Mouse (Mus musculus): ENCODE data around the gene Sp9. TPM values are rescaled to one million over a fixed set of nuclear protein-coding genes. Genes with fewer than 3 reads are reported as not detected.

Sp9 gene
- polyA plus RNA-seq, 1 experiment = 0.46 TPM

DNA sequence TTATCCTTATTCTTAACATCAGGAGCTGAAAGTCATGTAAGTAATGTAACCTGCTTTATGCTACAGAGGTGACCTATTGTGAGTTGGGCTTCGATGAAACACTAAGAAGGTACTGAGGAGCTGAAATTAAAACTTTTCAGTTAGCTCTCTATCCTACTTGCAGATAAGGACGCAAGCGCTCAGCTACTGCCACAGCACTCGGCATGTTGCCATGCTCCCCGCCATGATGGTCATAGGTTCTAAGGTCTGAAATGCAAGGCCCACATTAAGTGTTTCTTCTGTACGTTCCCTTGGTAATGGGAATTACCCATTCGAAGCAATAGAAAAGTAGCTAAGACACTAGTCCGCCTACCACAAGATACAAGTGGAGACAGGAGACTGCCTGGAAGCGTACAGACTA lies 31.0 kb downstream of the Sp9 start:
- no peak overlapping the region for H3K27ac ChIP-seq (ENCODE audit: insufficient read depth, low read length)
- no peak overlapping the region for H3K4me3 ChIP-seq (ENCODE audit: insufficient read depth, low read length)
- TF ChIP-seq CTCF (IDR thresholded peaks at IDR 0.05; ENCODE audit: borderline replicate concordance, insufficient read depth, low read length) = no peak
- TF ChIP-seq POLR2A (IDR thresholded peaks at IDR 0.05; ENCODE audit: low read depth, low read length) = no peak
- no peaks in the 10 kb centered on the region for H3K4me1 ChIP-seq (ENCODE audit: control insufficient read depth, insufficient read depth, low read length)

GRCm38 (mm10) chr2:73304506-73304905 lies 32.8 kb downstream of the Sp9 start:
- Histone ChIP-seq H3K4me1 (ENCODE audit: control insufficient read depth, insufficient read depth, low read length) (no peaks in the 10 kb centered on the region), H3K4me3 (ENCODE audit: insufficient read depth, low read length) (no peak overlapping the region), H3K27ac (ENCODE audit: insufficient read depth, low read length) (no peak overlapping the region)
- TF ChIP-seq POLR2A (IDR thresholded peaks at IDR 0.05; ENCODE audit: low read depth, low read length) (no peak), CTCF (IDR thresholded peaks at IDR 0.05; ENCODE audit: borderline replicate concordance, insufficient read depth, low read length) (no peak)

DNA sequence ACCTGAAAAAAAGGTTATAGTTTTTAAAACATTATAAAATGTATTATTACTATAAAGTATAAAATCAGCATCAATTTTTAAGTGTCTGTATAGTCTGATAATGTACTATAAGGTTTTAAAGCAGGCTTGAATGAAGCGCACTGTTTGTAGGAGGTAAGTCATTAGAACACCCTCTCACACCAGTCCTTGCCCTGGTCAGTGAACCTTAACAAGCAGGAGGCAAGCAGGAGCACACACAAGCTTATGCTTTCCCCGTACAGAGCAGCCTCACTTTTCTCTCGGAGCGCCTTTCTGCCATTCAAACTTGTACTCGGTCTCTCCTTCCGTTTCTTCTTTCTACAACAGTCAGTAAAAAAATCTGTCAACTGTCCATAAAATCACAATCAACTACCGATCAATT lies 34.3 kb downstream of the Sp9 start:
- Histone ChIP-seq H3K4me3 (ENCODE audit: insufficient read depth, low read length) (no peak overlapping the region), H3K4me1 (ENCODE audit: control insufficient read depth, insufficient read depth, low read length) (no peaks in the 10 kb centered on the region), H3K27ac (ENCODE audit: insufficient read depth, low read length) (no peak overlapping the region)
- TF ChIP-seq CTCF (IDR thresholded peaks at IDR 0.05; ENCODE audit: borderline replicate concordance, insufficient read depth, low read length) (no peak), POLR2A (IDR thresholded peaks at IDR 0.05; ENCODE audit: low read depth, low read length) (no peak)

DNA sequence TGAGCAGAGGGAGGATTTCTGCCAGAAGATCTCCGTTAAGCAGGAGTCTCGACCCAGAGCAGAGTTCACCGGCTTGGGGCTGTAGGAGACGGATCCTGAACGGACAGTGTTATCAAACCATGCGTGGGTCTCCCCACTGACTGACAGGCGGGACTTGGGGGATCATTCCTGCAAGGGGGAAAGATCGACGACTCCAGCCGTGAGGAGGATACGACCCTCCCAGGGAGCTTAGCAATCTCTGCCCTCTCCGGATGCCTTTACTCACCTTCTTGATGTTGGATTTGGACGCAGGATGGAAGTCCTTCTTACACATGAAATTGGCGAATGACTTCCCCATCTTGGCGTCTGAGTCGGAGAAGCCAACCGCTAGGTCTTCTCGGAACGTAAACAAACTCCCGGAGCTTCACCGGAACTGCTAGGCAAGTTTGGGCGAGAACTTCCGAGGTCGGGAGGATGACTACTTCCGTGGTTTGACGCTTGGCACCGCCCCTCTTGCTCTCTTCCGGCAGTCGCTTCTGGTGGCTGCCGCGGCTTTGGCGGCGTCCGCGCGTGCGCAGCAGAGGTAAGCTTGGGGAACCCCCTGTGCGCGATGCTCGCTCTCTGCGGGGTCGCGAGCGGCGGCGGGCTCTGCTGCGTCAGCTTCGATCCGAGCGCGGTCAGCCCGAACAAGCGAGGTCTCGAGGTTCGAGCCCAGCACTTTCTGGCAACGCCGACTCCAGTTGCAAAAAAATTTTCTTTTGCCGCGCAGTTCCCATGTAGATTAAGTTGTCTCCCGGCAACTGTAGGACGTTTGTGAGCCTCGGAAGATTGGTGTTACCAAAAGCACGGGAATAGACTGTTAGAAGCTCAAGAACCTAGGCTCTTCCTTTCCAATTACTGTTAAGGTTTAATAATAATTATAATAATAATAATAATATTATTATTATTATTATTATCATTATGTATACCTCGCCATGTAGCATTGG lies 40.7 kb downstream of the Sp9 start, which contains the start of the genes Scrn3 and Cir1:
Gene Scrn3 (plus strand): TSS at position 450 of the 965 bp plus-strand sequence.
Gene Cir1 (minus strand): TSS at position 550 of the 965 bp plus-strand sequence.
- peak within 1 kb of the TSS; percentile 72 for H3K27ac ChIP-seq (ENCODE audit: insufficient read depth, low read length)
- H3K4me1 ChIP-seq (ENCODE audit: control insufficient read depth, insufficient read depth, low read length) = no peaks in the 10 kb centered on the region
- TF ChIP-seq POLR2A (IDR thresholded peaks at IDR 0.05; ENCODE audit: low read depth, low read length) (peak; percentile 91), CTCF (IDR thresholded peaks at IDR 0.05; ENCODE audit: borderline replicate concordance, insufficient read depth, low read length) (no peak)
- peak within 1 kb of the TSS; percentile 89 for H3K4me3 ChIP-seq (ENCODE audit: insufficient read depth, low read length)

DNA sequence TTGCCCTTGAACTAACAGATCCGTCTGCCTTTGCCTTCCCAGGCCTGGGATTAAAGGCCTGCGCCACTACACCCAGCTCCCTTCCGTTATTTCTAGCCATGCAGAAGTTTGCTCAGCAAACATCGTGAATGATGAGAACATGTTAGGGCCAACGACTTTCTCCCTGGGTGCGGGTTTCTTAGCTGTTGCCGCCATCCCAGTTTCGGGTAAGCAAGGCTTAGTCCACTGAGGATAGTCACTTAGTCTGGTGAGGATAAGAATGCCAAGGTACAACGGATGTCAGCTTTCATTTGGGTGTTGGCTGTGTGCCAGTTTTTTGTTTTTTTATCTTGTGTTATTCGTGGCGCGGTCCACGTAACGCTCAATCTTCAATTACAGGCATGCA lies 41.4 kb downstream of the Sp9 start:
- Histone ChIP-seq H3K4me3 (ENCODE audit: insufficient read depth, low read length) (peak overlapping the region; percentile 89), H3K4me1 (ENCODE audit: control insufficient read depth, insufficient read depth, low read length) (no peaks in the 10 kb centered on the region), H3K27ac (ENCODE audit: insufficient read depth, low read length) (peak overlapping the region; percentile 30)
- TF ChIP-seq CTCF (IDR thresholded peaks at IDR 0.05; ENCODE audit: borderline replicate concordance, insufficient read depth, low read length) (no peak), POLR2A (IDR thresholded peaks at IDR 0.05; ENCODE audit: low read depth, low read length) (0 out of 2 replicates have a peak, but pooled peaks have one; percentile 45)

- no peak overlapping the region for H3K4me3 ChIP-seq (ENCODE audit: insufficient read depth, low read length)
- H3K4me1 ChIP-seq (ENCODE audit: control insufficient read depth, insufficient read depth, low read length) = no peaks in the 10 kb centered on the region
- TF ChIP-seq POLR2A (IDR thresholded peaks at IDR 0.05; ENCODE audit: low read depth, low read length) (no peak), CTCF (IDR thresholded peaks at IDR 0.05; ENCODE audit: borderline replicate concordance, insufficient read depth, low read length) (no peak)
- no peak overlapping the region for H3K27ac ChIP-seq (ENCODE audit: insufficient read depth, low read length)
Observed at GRCm38 (mm10) chr2:73314311-73314710, 42.6 kb downstream of the Sp9 start.

DNA sequence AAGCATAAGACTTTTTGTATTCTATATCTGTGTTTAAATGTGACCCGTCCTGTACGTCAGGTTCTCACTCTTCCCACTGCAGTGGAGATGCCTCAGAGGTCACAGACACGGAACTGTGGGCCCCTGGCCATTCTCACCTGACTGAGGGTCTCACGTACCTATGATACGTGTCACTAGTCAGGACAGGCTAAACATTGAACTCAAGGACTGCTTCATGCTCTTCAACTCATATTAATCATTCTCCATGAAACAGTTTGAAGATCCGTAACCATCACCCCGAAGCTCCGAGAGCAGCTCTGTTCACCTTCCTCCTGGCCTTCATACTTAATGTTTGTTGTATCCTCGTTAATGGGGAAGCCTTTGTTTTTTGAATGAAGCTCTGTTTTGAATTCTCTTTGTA lies 45.7 kb downstream of the Sp9 start:
- H3K4me3 ChIP-seq (ENCODE audit: insufficient read depth, low read length) = no peak overlapping the region
- no peak for TF ChIP-seq CTCF (IDR thresholded peaks at IDR 0.05; ENCODE audit: borderline replicate concordance, insufficient read depth, low read length)
- TF ChIP-seq POLR2A (IDR thresholded peaks at IDR 0.05; ENCODE audit: low read depth, low read length) = no peak
- H3K27ac ChIP-seq (ENCODE audit: insufficient read depth, low read length) = no peak overlapping the region
- H3K4me1 ChIP-seq (ENCODE audit: control insufficient read depth, insufficient read depth, low read length) = no peaks in the 10 kb centered on the region

DNA sequence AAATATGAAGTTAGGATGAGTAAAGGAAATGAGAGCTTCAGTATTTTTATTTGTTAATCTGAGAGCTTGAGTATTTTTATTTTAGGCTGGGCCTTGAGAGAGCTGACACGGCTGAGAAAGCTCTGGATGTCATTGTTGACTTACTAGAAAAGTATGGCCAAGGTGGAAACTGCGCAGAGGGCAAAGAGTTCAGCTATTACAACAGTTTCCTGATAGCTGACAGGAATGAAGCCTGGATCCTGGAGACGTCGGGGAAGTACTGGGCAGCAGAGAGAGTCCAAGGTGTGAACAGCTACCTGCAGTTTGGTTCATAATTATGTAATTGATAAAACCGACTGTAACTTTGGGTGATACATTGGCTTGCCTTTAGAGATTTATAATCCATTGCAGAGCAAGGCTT lies 47.5 kb downstream of the Sp9 start:
- H3K4me3 ChIP-seq (ENCODE audit: insufficient read depth, low read length) = no peak overlapping the region
- H3K27ac ChIP-seq (ENCODE audit: insufficient read depth, low read length) = no peak overlapping the region
- TF ChIP-seq CTCF (IDR thresholded peaks at IDR 0.05; ENCODE audit: borderline replicate concordance, insufficient read depth, low read length) (no peak), POLR2A (IDR thresholded peaks at IDR 0.05; ENCODE audit: low read depth, low read length) (no peak)
- H3K4me1 ChIP-seq (ENCODE audit: control insufficient read depth, insufficient read depth, low read length) = no peaks in the 10 kb centered on the region

DNA sequence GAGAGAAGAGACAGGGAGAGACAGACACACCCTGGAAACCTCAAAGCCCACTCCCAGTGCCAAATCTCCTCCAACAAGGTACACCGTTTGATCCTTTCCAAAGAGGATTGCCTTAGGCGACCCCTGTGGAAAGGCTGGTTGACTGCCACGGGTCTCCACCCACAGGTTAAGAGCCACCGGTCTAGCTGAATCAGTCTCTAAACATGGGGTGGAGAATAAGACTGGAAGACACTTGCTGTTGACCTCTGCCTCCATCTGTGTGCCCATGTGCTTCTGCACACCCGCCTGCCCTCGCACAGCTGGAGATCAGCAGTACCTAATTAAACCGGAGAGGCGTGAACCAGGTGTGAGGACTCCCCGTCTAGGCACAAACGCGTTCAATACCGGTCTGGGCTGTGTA lies 51.3 kb downstream of the Sp9 start:
- Histone ChIP-seq H3K4me1 (ENCODE audit: control insufficient read depth, insufficient read depth, low read length) (no peaks in the 10 kb centered on the region), H3K27ac (ENCODE audit: insufficient read depth, low read length) (no peak overlapping the region), H3K4me3 (ENCODE audit: insufficient read depth, low read length) (no peak overlapping the region)
- TF ChIP-seq POLR2A (IDR thresholded peaks at IDR 0.05; ENCODE audit: low read depth, low read length) (no peak), CTCF (IDR thresholded peaks at IDR 0.05; ENCODE audit: borderline replicate concordance, insufficient read depth, low read length) (no peak)

DNA sequence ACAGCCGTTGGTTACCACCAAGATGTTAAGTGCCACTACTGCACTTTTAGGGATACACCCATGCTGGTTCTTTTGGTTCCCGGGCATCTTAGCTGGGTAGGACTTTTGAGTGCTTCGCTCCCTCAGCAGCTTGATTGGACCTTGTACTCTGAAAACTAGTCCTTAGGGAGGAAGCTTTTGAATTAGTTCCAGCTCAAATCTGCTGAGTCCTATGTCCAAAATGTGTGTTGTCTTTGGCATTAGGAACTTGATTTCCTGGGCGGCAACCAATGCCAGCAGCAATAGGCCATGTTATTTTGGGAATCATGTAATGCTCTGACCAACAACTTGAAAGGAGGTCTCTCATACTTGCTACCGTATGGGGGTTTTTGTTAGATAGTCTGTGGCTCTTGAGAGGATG lies 54.1 kb downstream of the Sp9 start:
- H3K4me3 ChIP-seq (ENCODE audit: insufficient read depth, low read length) = no peak overlapping the region
- TF ChIP-seq POLR2A (IDR thresholded peaks at IDR 0.05; ENCODE audit: low read depth, low read length) (no peak), CTCF (IDR thresholded peaks at IDR 0.05; ENCODE audit: borderline replicate concordance, insufficient read depth, low read length) (no peak)
- H3K27ac ChIP-seq (ENCODE audit: insufficient read depth, low read length) = no peak overlapping the region
- H3K4me1 ChIP-seq (ENCODE audit: control insufficient read depth, insufficient read depth, low read length) = no peaks in the 10 kb centered on the region

Other genes with a start within 250 kb of the Sp9 start
- gene Ola1, start 53.0 kb upstream of the Sp9 start, polyA plus RNA-seq (2011; ENCODE audit: insufficient read length, low read depth, missing spikeins) = 104 and 112 TPM in 2 replicates
- gene Scrn3, start 40.7 kb downstream of the Sp9 start, polyA plus RNA-seq (2011; ENCODE audit: insufficient read length, low read depth, missing spikeins) = 23.6 and 27.3 TPM in 2 replicates
- 13.0 and 16.3 TPM in 2 replicates for gene Cir1, start 40.8 kb downstream of the Sp9 start, polyA plus RNA-seq (2011; ENCODE audit: insufficient read length, low read depth, missing spikeins)
- 1.6 and 1.8 TPM in 2 replicates for gene Gpr155, start 114.6 kb downstream of the Sp9 start, polyA plus RNA-seq (2011; ENCODE audit: insufficient read length, low read depth, missing spikeins)